Comparison of ENCODE assay signal across 7 mouse cellular contexts in the genomic region with DNA sequence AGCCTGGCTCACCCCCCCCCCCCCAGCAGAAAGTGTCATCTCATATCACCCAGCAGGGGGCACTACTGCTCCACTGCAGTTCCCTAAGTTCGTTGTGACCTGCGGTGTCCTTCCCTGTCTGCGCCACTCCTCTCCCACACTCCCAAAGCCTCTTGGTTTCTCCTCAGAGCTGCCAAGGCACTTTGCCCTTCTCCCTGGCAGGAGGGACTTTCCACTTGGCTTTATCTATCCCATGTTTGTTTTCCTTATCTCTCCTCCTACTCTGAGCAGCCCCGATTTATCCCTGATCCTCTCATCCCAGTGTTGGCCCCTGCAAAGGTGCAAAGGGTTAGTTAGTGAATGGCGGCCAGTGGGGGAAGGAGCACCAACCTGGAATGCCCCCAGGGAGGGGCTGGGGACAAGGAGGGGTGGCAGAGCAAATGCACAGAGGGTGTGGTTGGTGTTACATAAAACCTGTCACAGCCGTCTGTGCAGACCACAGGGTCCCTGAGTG. TPM values are rescaled to one million over a fixed set of nuclear protein-coding genes. Genes with fewer than 3 reads are reported as not detected.
DNase-seq lines count a peak whose midpoint lies in the region; ATAC-seq and TF ChIP-seq lines count a peak whose summit lies in the region.

No protein-coding gene starts in this region.

- no peak overlapping the region for H3K27ac ChIP-seq in heart, embryonic 12.5 days (ENCODE audit: poor library complexity, severe bottlenecking)

- no peak overlapping the region for H3K9ac ChIP-seq in heart, embryonic 12.5 days

- ATAC-seq in heart, embryonic 12.5 days (ENCODE audit: insufficient number of reproducible peaks, low FRiP score) = peak; percentile 38; the same call in 1 of the 2 replicates

- 0 out of 2 replicates have a peak overlapping the region, but pooled peaks have one; percentile 29 for H3K4me3 ChIP-seq in E14TG2a.4 (replicated peaks; ENCODE audit: low read length)
- H3K4me3 ChIP-seq in heart, embryonic 12.5 days = no peak overlapping the region

- DNase-seq in adipocyte (ENCODE audit: low spot score) = peak; percentile 92
- peak; percentile 72 for DNase-seq in embryo, embryonic 10 days (ENCODE audit: low spot score)
- peak; percentile 75 to 81 for DNase-seq in kidney, postnatal 4 days
- DNase-seq in lung, postnatal 10 days = peak; percentile 77
- peak; percentile 52 for DNase-seq in right cerebral cortex, postnatal 4 days

- peaks cover 51% of the 10 kb centered on the region for H3K4me1 ChIP-seq in E14TG2a.4 (replicated peaks; ENCODE audit: low read depth, low read length)
- H3K4me1 ChIP-seq in heart, embryonic 12.5 days (replicated peaks) = peaks cover 10% of the 10 kb centered on the region

- peak overlapping the region; percentile 32; the same call in 1 of the 2 replicates for H3K4me2 ChIP-seq in heart, embryonic 12.5 days

- H3K27me3 ChIP-seq in E14TG2a.4 (ENCODE audit: insufficient read depth, low read length) = peaks cover 24% of the 10 kb centered on the region
- peaks cover 37% of the 10 kb centered on the region for H3K27me3 ChIP-seq in heart, embryonic 12.5 days (replicated peaks)

- no peaks in the 10 kb centered on the region for H3K9me3 ChIP-seq in E14TG2a.4 (ENCODE audit: low read length)
- no peaks in the 10 kb centered on the region for H3K9me3 ChIP-seq in heart, embryonic 12.5 days (replicated peaks)

- WGBS in heart, embryonic 12.5 days = 5% methylated on average over 6 of the region's 6 CpGs

- TF ChIP-seq CTCF in E14TG2a.4 (conservative IDR thresholded peaks at IDR 0.05; ENCODE audit: low read length) = peak; percentile 76

- no peaks in the 10 kb centered on the region for H3K36me3 ChIP-seq in E14TG2a.4 (ENCODE audit: insufficient read depth, low read length)
- no peaks in the 10 kb centered on the region for H3K36me3 ChIP-seq in heart, embryonic 12.5 days

RNA-seq across cellular contexts. Expression of gene Mlxipl, which starts 28.9 kb away (rescaled TPM):
- 0.59 and 1.0 TPM in 2 replicates for polyA plus RNA-seq in heart, embryonic 12.5 days (2016; fragmentation: Nextera tagmentation; extraction: Ambion mirVana)

RNA-seq across cellular contexts. Expression of gene Tbl2, which starts 30.8 kb away (rescaled TPM):
- 26.8 and 27.2 TPM in 2 replicates for polyA plus RNA-seq in heart, embryonic 12.5 days (2016; fragmentation: Nextera tagmentation; extraction: Ambion mirVana)

RNA-seq across cellular contexts. Expression of gene Vps37d, which starts 40.6 kb away (rescaled TPM):
- 4.4 and 4.7 TPM in 2 replicates for polyA plus RNA-seq in heart, embryonic 12.5 days (2016; fragmentation: Nextera tagmentation; extraction: Ambion mirVana)

RNA-seq across cellular contexts. Expression of gene Bcl7b, which starts 49.4 kb away (rescaled TPM):
- 34.2 and 38.2 TPM in 2 replicates for polyA plus RNA-seq in heart, embryonic 12.5 days (2016; fragmentation: Nextera tagmentation; extraction: Ambion mirVana)

RNA-seq across cellular contexts. Expression of gene Bud23, which starts 53.9 kb away (rescaled TPM):
- polyA plus RNA-seq in heart, embryonic 12.5 days (2016; fragmentation: Nextera tagmentation; extraction: Ambion mirVana) = 63.6 and 68.5 TPM in 2 replicates
